Mouse (Mus musculus): ENCODE data around the gene Otof. TPM values are rescaled to one million over a fixed set of nuclear protein-coding genes. Genes with fewer than 3 reads are reported as not detected.

The Otof gene
- total and polyA plus RNA-seq, 3 experiments: 0.04 to 0.07 TPM; not detected in 1

DNA sequence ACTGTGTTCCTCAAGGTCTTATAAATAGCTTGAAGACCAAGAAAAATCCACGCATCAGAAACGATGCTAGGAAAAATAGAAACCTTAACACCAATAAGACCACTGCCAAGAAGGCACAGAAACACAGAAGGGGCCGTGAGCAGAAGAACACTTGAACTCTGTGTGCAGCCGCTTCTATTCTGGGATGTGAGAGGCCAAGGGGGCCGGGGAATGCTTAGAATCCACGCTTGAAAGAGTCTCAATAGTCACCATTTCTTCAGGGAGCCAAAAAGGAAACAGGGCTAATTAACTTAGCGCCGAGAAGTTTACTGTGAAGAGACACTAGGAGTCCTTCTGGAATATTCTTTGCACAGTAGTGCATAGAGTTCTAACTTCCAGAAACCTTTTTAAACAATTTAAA, 60.6 kb downstream of the Otof start:
- H3K4me3 ChIP-seq (replicated peaks in 1 of 3; ENCODE audit: low read depth in 2 of 3, low read length in 2 of 3, poor library complexity in 1 of 3): no peak overlapping the region
- H3K9ac ChIP-seq (ENCODE audit: insufficient read depth, low read depth): no peak overlapping the region
- no peak overlapping the region for H3K4me2 ChIP-seq (ENCODE audit: insufficient read depth, low read depth, poor library complexity, severe bottlenecking)
- H3K79me2 ChIP-seq (replicated peaks; ENCODE audit: control insufficient read depth, extremely low read depth, insufficient read depth, poor library complexity, severe bottlenecking): no peaks in the 10 kb centered on the region
- TF ChIP-seq CHD1 (IDR thresholded peaks at IDR 0.05; ENCODE audit: low read depth, low read length): no peak
- peak; percentile 23 for DNase-seq (ENCODE audit: extremely low read depth)
- no peak overlapping the region for H3K27ac ChIP-seq (ENCODE audit: insufficient read depth, low read depth)
- dilution Hi-C loops (cut with MboI; ENCODE audit: extremely low pct_ligation_motif_present, extremely low pct_unique_long_range_greater_than_20kb, low sequenced_read_pairs): no loop called here
- H3K27me3 ChIP-seq (replicated peaks): peaks cover 11% of the 10 kb centered on the region
- H3K36me3 ChIP-seq (replicated peaks in 1 of 2; ENCODE audit: control insufficient read depth in 1 of 2, insufficient read depth in 1 of 2, low read length in 1 of 2): no peaks in the 10 kb centered on the region
- in situ Hi-C loops (cut with MboI; ENCODE audit: low pct_ligation_motif_present, low pct_unique_long_range_greater_than_20kb, low sequenced_read_pairs): no loop called here
- peaks cover 12% of the 10 kb centered on the region for H3K9me3 ChIP-seq (replicated peaks; ENCODE audit: low read length)
- peaks cover 0 to 16% of the 10 kb centered on the region in 2 experiments; a peak in 2 of 4 replicates for H3K4me1 ChIP-seq (ENCODE audit: control insufficient read depth in 1 of 2, insufficient read depth in 2 of 2)

DNA sequence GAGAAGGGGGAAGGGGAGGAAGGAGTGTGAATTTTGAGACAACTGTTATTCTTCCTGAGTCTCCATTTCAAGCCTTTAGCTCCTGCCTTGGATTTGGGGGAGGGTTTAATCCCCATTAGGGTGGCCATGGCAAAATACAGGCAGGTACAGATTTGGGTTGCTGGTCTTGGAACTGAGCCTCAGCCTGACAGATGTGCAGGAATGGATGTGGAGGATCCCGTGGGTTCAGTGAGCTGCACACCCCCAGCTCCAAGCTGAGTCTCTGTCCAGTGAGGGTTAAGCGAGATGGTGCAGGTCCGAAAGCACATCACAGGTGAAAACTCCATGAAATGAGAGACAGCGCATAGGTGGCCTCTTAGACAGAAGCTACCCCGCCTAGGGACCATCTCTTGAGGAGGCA, 61.2 kb downstream of the Otof start:
- no peak for DNase-seq (ENCODE audit: extremely low read depth)
- in situ Hi-C loops (cut with MboI; ENCODE audit: low pct_ligation_motif_present, low pct_unique_long_range_greater_than_20kb, low sequenced_read_pairs): no loop called here
- Histone ChIP-seq H3K27me3 (replicated peaks) (peaks cover 11% of the 10 kb centered on the region), H3K9me3 (replicated peaks; ENCODE audit: low read length) (peaks cover 12% of the 10 kb centered on the region), H3K79me2 (replicated peaks; ENCODE audit: control insufficient read depth, extremely low read depth, insufficient read depth, poor library complexity, severe bottlenecking) (no peaks in the 10 kb centered on the region), H3K4me3 (replicated peaks in 1 of 3; ENCODE audit: low read depth in 2 of 3, low read length in 2 of 3, poor library complexity in 1 of 3) (no peak overlapping the region), H3K36me3 (replicated peaks in 1 of 2; ENCODE audit: control insufficient read depth in 1 of 2, insufficient read depth in 1 of 2, low read length in 1 of 2) (no peaks in the 10 kb centered on the region), H3K4me1 (ENCODE audit: control insufficient read depth in 1 of 2, insufficient read depth in 2 of 2) (peaks cover 0 to 16% of the 10 kb centered on the region in 2 experiments; a peak in 2 of 4 replicates), H3K27ac (ENCODE audit: insufficient read depth, low read depth) (no peak overlapping the region), H3K4me2 (ENCODE audit: insufficient read depth, low read depth, poor library complexity, severe bottlenecking) (no peak overlapping the region), H3K9ac (ENCODE audit: insufficient read depth, low read depth) (no peak overlapping the region)
- dilution Hi-C loops (cut with MboI; ENCODE audit: extremely low pct_ligation_motif_present, extremely low pct_unique_long_range_greater_than_20kb, low sequenced_read_pairs): no loop called here
- TF ChIP-seq TCF12 (IDR thresholded peaks at IDR 0.05; ENCODE audit: low read depth, low read length): no peak
- TF ChIP-seq NRF1 (IDR thresholded peaks at IDR 0.05; ENCODE audit: low read depth, low read length): no peak
- TF ChIP-seq BHLHE40 (IDR thresholded peaks at IDR 0.05; ENCODE audit: low read depth, low read length): no peak

GRCm38 (mm10) chr5:30391473-30391872, 70.3 kb downstream of the Otof start:
- dilution Hi-C loops (cut with MboI; ENCODE audit: extremely low pct_ligation_motif_present, extremely low pct_unique_long_range_greater_than_20kb, low sequenced_read_pairs) (no loop called here), in situ Hi-C loops (cut with MboI; ENCODE audit: low pct_ligation_motif_present, low pct_unique_long_range_greater_than_20kb, low sequenced_read_pairs) (no loop called here)
- Histone ChIP-seq H3K4me3 (replicated peaks in 1 of 3; ENCODE audit: low read depth in 2 of 3, low read length in 2 of 3, poor library complexity in 1 of 3) (no peak overlapping the region), H3K4me2 (ENCODE audit: insufficient read depth, low read depth, poor library complexity, severe bottlenecking) (no peak overlapping the region), H3K79me2 (replicated peaks; ENCODE audit: control insufficient read depth, extremely low read depth, insufficient read depth, poor library complexity, severe bottlenecking) (no peaks in the 10 kb centered on the region), H3K4me1 (ENCODE audit: control insufficient read depth in 1 of 2, insufficient read depth in 2 of 2) (peaks cover 3% of the 10 kb centered on the region in 2 experiments; a peak in 2 of 4 replicates), H3K27ac (ENCODE audit: insufficient read depth, low read depth) (no peak overlapping the region), H3K9ac (ENCODE audit: insufficient read depth, low read depth) (no peak overlapping the region), H3K27me3 (replicated peaks) (peaks cover 41% of the 10 kb centered on the region), H3K9me3 (replicated peaks; ENCODE audit: low read length) (peaks cover 2% of the 10 kb centered on the region), H3K36me3 (replicated peaks in 1 of 2; ENCODE audit: control insufficient read depth in 1 of 2, insufficient read depth in 1 of 2, low read length in 1 of 2) (no peaks in the 10 kb centered on the region)
- DNase-seq (ENCODE audit: extremely low read depth): peak; percentile 51
- TF ChIP-seq RAD21 (IDR thresholded peaks at IDR 0.05; ENCODE audit: low read depth, low read length) (peak; percentile 62), ZC3H11A (IDR thresholded peaks at IDR 0.05; ENCODE audit: low read depth, low read length) (no peak), ETS1 (conservative IDR thresholded peaks at IDR 0.05; ENCODE audit: low read depth, low read length) (no peak), JUND (conservative IDR thresholded peaks at IDR 0.05; ENCODE audit: low read depth, low read length) (no peak), CTCF (conservative IDR thresholded peaks at IDR 0.05 in 1 of 2, IDR thresholded peaks at IDR 0.05 in 1 of 2; ENCODE audit: low read depth in 2 of 2, low read length in 2 of 2) (peak; percentile 70 to 79), SMC3 (IDR thresholded peaks at IDR 0.05; ENCODE audit: low read depth, low read length) (peak; percentile 72)
